Mouse (Mus musculus) embryonic facial prominence, embryonic 12.5 days (tissue): ENCODE data around the gene Uckl1. TPM values are rescaled to one million over a fixed set of nuclear protein-coding genes. Genes with fewer than 3 reads are reported as not detected.

ENCODE experiments used
- ATAC-seq: fragments of 200-750 bp; cut with Nextera tagmentation; 2 replicates; pipeline ENCODE4 v1.8.0; 2017; ENCODE audit not compliant: insufficient number of reproducible peaks, insufficient read depth, low FRiP score, low TSS enrichment
- H3K27ac ChIP-seq: fragments of 300-500 bp; sonication (generic); 2 replicates; pipeline ENCODE4 v1.5.1; 2016; ENCODE audit warnings: mild to moderate bottlenecking
- H3K27me3 ChIP-seq: fragments of 300-500 bp; sonication (generic); 2 replicates; pipeline ENCODE4 v1.6.1; 2016; ENCODE audit warnings: mild to moderate bottlenecking, moderate library complexity
- H3K36me3 ChIP-seq: fragments of 300-500 bp; sonication (generic); 2 replicates; pipeline ENCODE4 v1.6.1; 2016; ENCODE audit warnings: mild to moderate bottlenecking
- H3K4me1 ChIP-seq: fragments of 300-500 bp; sonication (generic); 2 replicates; pipeline ENCODE4 v1.6.1; 2016
- H3K4me2 ChIP-seq: fragments of 300-500 bp; sonication (generic); replicated peaks from 2 replicates; pipeline ENCODE4 v1.6.1; 2016; ENCODE audit warnings: mild to moderate bottlenecking, moderate library complexity
- H3K4me3 ChIP-seq: fragments of 300-500 bp; sonication (generic); 2 replicates; pipeline ENCODE4 v1.5.1; 2016; ENCODE audit warnings: mild to moderate bottlenecking
- H3K9ac ChIP-seq: fragments of 300-500 bp; sonication (generic); 2 replicates; pipeline ENCODE4 v1.6.1; 2016; ENCODE audit warnings: mild to moderate bottlenecking, moderate library complexity
- H3K9me3 ChIP-seq: fragments of 300-500 bp; sonication (generic); 2 replicates; pipeline ENCODE4 v1.6.1; 2016; ENCODE audit warnings: mild to moderate bottlenecking, moderate library complexity
- WGBS: fragments of 180-500 bp; shearing (Covaris S2); methylation state at CpG from one replicate; pipeline ENCODE4 v1.1.7; 2016; 5-methylcytosine and 5-hydroxymethylcytosine counted together
- polyA plus RNA-seq: library from polyadenylated mRNA; unstranded; fragments of >200 nt; fragmentation: Nextera tagmentation; extraction: Ambion mirVana; gene quantifications from 2 replicates; pipeline ENCODE4 v1.2.1, GENCODE M21; 2016

Uckl1 gene
- polyA plus RNA-seq, 1 experiment from 2014 or later, result 45.1 TPM

DNA sequence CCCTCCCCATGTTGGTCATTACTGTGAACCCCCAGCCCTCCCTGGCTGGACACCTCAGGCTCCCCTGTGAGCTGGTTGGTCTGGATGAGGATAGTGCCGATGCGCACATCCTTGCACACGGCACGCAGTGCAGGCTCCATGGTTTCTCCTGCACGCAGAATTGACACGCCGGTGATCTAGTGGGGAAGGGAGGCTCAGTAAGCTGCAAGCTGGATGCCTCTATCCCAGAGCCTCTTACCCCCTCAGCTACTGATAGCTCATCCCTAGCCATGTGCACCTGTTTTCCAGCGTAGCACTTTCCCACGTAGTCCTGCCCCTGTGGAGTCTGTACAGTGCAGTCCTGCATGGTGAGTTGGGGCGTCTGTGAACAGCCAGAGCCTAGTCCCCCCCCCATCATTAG, 14.8 kb downstream of the Uckl1 start:
- ATAC-seq, result no peak
- peaks cover 7% of the 10 kb centered on the region; the same call in 1 of the 2 replicates for H3K36me3 ChIP-seq
- no peak overlapping the region for H3K4me2 ChIP-seq
- H3K9me3 ChIP-seq, result no peaks in the 10 kb centered on the region
- H3K9ac ChIP-seq, result no peak overlapping the region
- WGBS, result 91% methylated on average over 10 of the region's 10 CpGs
- H3K4me3 ChIP-seq, result no peak overlapping the region
- H3K27ac ChIP-seq, result no peak overlapping the region
- H3K4me1 ChIP-seq, result no peaks in the 10 kb centered on the region
- H3K27me3 ChIP-seq, result no peaks in the 10 kb centered on the region

- Histone ChIP-seq H3K4me3 (no peak overlapping the region), H3K9ac (no peak overlapping the region), H3K4me2 (no peak overlapping the region), H3K4me1 (no peaks in the 10 kb centered on the region), H3K27ac (no peak overlapping the region), H3K36me3 (peaks cover 6% of the 10 kb centered on the region; the same call in 1 of the 2 replicates), H3K9me3 (no peaks in the 10 kb centered on the region), H3K27me3 (no peaks in the 10 kb centered on the region)
- 76% methylated on average over 7 of the region's 7 CpGs for WGBS
- ATAC-seq, result no peak
Measured at GRCm38 (mm10) chr2:181568272-181569008, 16.3 kb downstream of the Uckl1 start.

GRCm38 (mm10) chr2:181567338-181567737, 17.4 kb downstream of the Uckl1 start:
- Histone ChIP-seq H3K9ac (no peak overlapping the region), H3K27me3 (no peaks in the 10 kb centered on the region), H3K9me3 (no peaks in the 10 kb centered on the region), H3K4me3 (no peak overlapping the region), H3K27ac (no peak overlapping the region), H3K4me1 (no peaks in the 10 kb centered on the region), H3K4me2 (no peak overlapping the region), H3K36me3 (no peaks in the 10 kb centered on the region)
- ATAC-seq, result no peak
- 80% methylated on average over 3 of the region's 3 CpGs for WGBS

DNA sequence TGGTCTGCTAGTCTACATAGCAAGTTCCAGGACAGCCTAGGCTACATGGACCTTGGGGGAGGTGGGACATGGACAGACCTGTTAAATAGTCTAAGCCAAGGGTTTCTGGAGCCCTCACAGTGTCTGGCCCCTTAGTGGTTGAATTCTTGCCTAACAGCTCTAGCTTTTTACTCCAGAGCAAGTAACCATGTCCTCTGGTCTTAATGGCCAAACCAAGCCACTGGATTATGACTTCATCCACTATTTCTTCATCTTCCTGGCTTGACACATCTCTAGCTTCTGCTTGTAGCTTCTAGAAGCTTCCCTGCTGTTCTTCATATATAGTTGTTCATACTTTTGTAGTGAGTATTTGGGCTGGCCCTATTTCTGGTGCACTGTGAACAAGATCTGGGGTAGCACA, 30.9 kb downstream of the Uckl1 start:
- H3K9ac ChIP-seq, result no peak overlapping the region
- no peaks in the 10 kb centered on the region for H3K27me3 ChIP-seq
- no peak overlapping the region for H3K4me2 ChIP-seq
- no peaks in the 10 kb centered on the region for H3K4me1 ChIP-seq
- no peak overlapping the region for H3K27ac ChIP-seq
- no peaks in the 10 kb centered on the region for H3K9me3 ChIP-seq
- no peak overlapping the region for H3K4me3 ChIP-seq
- peaks cover 55% of the 10 kb centered on the region for H3K36me3 ChIP-seq
- ATAC-seq, result no peak

DNA sequence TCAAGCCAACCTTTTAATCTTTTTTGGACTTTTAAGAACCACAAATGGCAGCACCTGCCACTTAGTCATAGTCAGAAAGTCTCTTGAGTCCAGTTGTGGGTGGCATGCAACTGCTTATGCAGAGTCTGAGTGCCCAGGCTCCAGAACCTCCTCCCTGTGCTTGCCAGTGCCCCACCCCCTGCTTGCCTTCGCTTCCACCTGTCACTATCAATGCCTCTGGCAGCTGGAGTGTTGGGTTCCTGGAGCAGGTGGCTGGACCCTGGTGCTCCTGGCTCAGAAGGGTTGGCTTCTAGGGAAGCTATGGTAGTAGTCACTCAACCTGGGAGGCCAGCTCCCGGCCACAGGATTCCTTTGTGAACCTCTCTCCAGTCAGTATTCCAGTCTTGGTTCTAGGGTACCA, 34.5 kb downstream of the Uckl1 start:
- Histone ChIP-seq H3K9me3 (no peaks in the 10 kb centered on the region), H3K27ac (no peak overlapping the region), H3K36me3 (peaks cover 80% of the 10 kb centered on the region), H3K4me3 (no peak overlapping the region), H3K9ac (no peak overlapping the region), H3K4me1 (no peaks in the 10 kb centered on the region), H3K27me3 (no peaks in the 10 kb centered on the region), H3K4me2 (no peak overlapping the region)
- 88% methylated on average over 2 of the region's 2 CpGs for WGBS
- ATAC-seq, result no peak

DNA sequence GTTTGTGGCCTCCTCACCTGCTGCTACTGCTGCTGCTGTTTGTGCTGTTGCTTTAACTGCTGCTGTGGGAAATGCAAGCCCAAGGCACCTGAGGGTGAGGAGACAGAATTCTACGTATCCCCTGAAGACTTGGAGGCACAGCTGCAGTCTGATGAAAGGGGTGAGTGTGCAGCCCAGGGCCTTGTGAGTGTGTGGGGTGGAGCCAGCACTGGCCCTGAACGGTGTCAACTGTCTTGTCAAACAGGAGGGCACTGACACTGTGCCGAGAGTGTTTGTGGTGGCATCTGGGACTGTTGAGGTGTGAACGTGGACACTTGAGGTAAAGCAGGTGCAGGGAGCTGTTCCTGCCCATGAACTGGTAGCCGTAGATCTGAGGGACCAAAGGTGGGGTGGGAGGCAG, 36.0 kb downstream of the Uckl1 start:
- H3K36me3 ChIP-seq, result peaks cover 74% of the 10 kb centered on the region
- 86% methylated on average over 5 of the region's 5 CpGs for WGBS
- no peak overlapping the region for H3K27ac ChIP-seq

GRCm38 (mm10) chr2:181548227-181548626, 36.5 kb downstream of the Uckl1 start:
- H3K36me3 ChIP-seq, result peaks cover 69% of the 10 kb centered on the region
- no peak for ATAC-seq
- no peak overlapping the region for H3K9ac ChIP-seq
- 81% methylated on average over 1 of the region's 1 CpGs for WGBS
- no peak overlapping the region for H3K4me3 ChIP-seq
- H3K4me2 ChIP-seq, result no peak overlapping the region
- no peak overlapping the region for H3K27ac ChIP-seq
- H3K9me3 ChIP-seq, result no peaks in the 10 kb centered on the region
- H3K4me1 ChIP-seq, result no peaks in the 10 kb centered on the region
- H3K27me3 ChIP-seq, result no peaks in the 10 kb centered on the region

More for the DNA sequence above, 36.0 kb downstream of the Uckl1 start:
- Histone ChIP-seq H3K4me3 (no peak overlapping the region), H3K4me1 (no peaks in the 10 kb centered on the region), H3K4me2 (no peak overlapping the region), H3K27me3 (no peaks in the 10 kb centered on the region), H3K9me3 (no peaks in the 10 kb centered on the region), H3K9ac (no peak overlapping the region)
- no peak for ATAC-seq

- no peaks in the 10 kb centered on the region for H3K4me1 ChIP-seq
- H3K4me2 ChIP-seq, result no peak overlapping the region
- H3K27me3 ChIP-seq, result no peaks in the 10 kb centered on the region
- H3K36me3 ChIP-seq, result peaks cover 52% of the 10 kb centered on the region
- no peak overlapping the region for H3K9ac ChIP-seq
- no peak overlapping the region for H3K27ac ChIP-seq
- no peak overlapping the region for H3K4me3 ChIP-seq
- no peak for ATAC-seq
- H3K9me3 ChIP-seq, result no peaks in the 10 kb centered on the region
- whole genome bisulfite sequencing, result 94% methylated on average over 7 of the region's 7 CpGs
Measured at GRCm38 (mm10) chr2:181546142-181546541, 38.5 kb downstream of the Uckl1 start.

GRCm38 (mm10) chr2:181541761-181542380, 42.8 kb downstream of the Uckl1 start:
- Histone ChIP-seq H3K4me3 (no peak overlapping the region), H3K27ac (no peak overlapping the region), H3K36me3 (peaks cover 12% of the 10 kb centered on the region), H3K4me1 (peaks cover 4% of the 10 kb centered on the region; the same call in 1 of the 2 replicates), H3K9me3 (no peaks in the 10 kb centered on the region), H3K4me2 (no peak overlapping the region), H3K9ac (no peak overlapping the region), H3K27me3 (no peaks in the 10 kb centered on the region)
- 95% methylated on average over 6 of the region's 6 CpGs for WGBS
- no peak for ATAC-seq

- Histone ChIP-seq H3K27me3 (no peaks in the 10 kb centered on the region), H3K36me3 (no peaks in the 10 kb centered on the region), H3K9ac (no peak overlapping the region), H3K4me2 (no peak overlapping the region), H3K9me3 (no peaks in the 10 kb centered on the region), H3K27ac (peak overlapping the region; percentile 37; the same call in 1 of the 2 replicates), H3K4me1 (peaks cover 4% of the 10 kb centered on the region; the same call in 1 of the 2 replicates), H3K4me3 (no peak overlapping the region)
- ATAC-seq, result 0 out of 2 replicates have a peak, but pooled peaks have one; percentile 10
- 89% methylated on average over 2 of the region's 2 CpGs for WGBS
Measured at GRCm38 (mm10) chr2:181537444-181538047, 47.1 kb downstream of the Uckl1 start.

DNA sequence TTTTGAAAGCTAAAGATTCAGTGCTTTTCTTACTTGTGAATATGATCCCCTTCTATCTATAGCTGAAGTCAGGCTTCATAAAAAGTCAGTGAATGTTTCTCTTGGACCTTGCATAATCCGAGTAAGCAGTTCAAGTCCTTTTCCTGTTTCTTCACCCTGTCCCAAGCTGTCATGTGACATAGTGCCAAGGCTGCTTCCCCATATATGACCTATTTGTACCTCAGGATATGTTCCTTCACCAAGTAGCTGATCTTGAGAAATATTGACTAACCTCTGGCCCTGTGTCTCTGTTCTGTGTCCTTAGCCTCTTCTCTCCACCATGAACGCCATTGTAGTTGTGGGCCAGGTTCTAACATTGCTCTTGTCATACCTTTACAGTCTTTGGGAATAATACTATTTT, 48.3 kb downstream of the Uckl1 start:
- no peaks in the 10 kb centered on the region for H3K27me3 ChIP-seq
- no peak overlapping the region for H3K4me3 ChIP-seq
- WGBS, result 89% methylated on average over 2 of the region's 2 CpGs
- H3K27ac ChIP-seq, result no peak overlapping the region
- no peaks in the 10 kb centered on the region for H3K36me3 ChIP-seq
- no peak for ATAC-seq
- H3K4me2 ChIP-seq, result no peak overlapping the region
- H3K4me1 ChIP-seq, result peaks cover 4% of the 10 kb centered on the region; the same call in 1 of the 2 replicates
- H3K9ac ChIP-seq, result no peak overlapping the region
- no peaks in the 10 kb centered on the region for H3K9me3 ChIP-seq

- H3K4me2 ChIP-seq, result no peak overlapping the region
- no peaks in the 10 kb centered on the region for H3K9me3 ChIP-seq
- no peak overlapping the region for H3K27ac ChIP-seq
- no peaks in the 10 kb centered on the region for H3K27me3 ChIP-seq
- peaks cover 19% of the 10 kb centered on the region for H3K36me3 ChIP-seq
- 94% methylated on average over 3 of the region's 3 CpGs for WGBS
- no peak overlapping the region for H3K9ac ChIP-seq
- no peak for ATAC-seq
- H3K4me1 ChIP-seq, result peaks cover 2% of the 10 kb centered on the region; the same call in 1 of the 2 replicates
- no peak overlapping the region for H3K4me3 ChIP-seq
Measured at GRCm38 (mm10) chr2:181532589-181532988, 52.1 kb downstream of the Uckl1 start.
